Mouse (Mus musculus) CH12.LX (cell line): Measurements from ENCODE around the gene Srpr. TPM values are rescaled to one million over a fixed set of nuclear protein-coding genes. Genes with fewer than 3 reads are reported as not detected.
A peak's percentile ranks its signal among the peaks of the same experiment; 100 is the strongest.

Experiments
- DNase-seq: peaks from one replicate; pipeline ENCODE4 v3.0.0-alpha.2; 2013; ENCODE audit errors: extremely low read depth
- H3K27ac ChIP-seq: 2 replicates; pipeline ENCODE4 v1.5.1; 2012; ENCODE audit warnings: low read depth, mild to moderate bottlenecking, control low read depth, moderate library complexity; ENCODE audit not compliant: insufficient read depth
- H3K27me3 ChIP-seq: replicated peaks from 2 replicates; pipeline ENCODE3; 2012; ENCODE audit warnings: inconsistent platforms
- H3K36me3 ChIP-seq, 2 experiments: replicated peaks in 1 of 2; 2 replicates each; pipeline versions ENCODE3 to v1.6.1; 2012; ENCODE audit warnings: inconsistent platforms in 1 of 2, low read length in 1 of 2, mild to moderate bottlenecking in 1 of 2, mixed read lengths in 1 of 2, moderate library complexity in 1 of 2; ENCODE audit not compliant: control insufficient read depth in 1 of 2, insufficient read depth in 1 of 2
- H3K4me1 ChIP-seq, 2 experiments: 2 replicates each; pipeline ENCODE4 v1.6.1; 2012; ENCODE audit warnings: inconsistent platforms in 1 of 2, moderate library complexity in 1 of 2; ENCODE audit not compliant: insufficient read depth in 2 of 2, control insufficient read depth in 1 of 2
- H3K4me2 ChIP-seq: 2 replicates; pipeline ENCODE4 v1.6.1; 2012; ENCODE audit warnings: low read depth, mild to moderate bottlenecking, control low read depth; ENCODE audit not compliant: poor library complexity, insufficient read depth, severe bottlenecking
- H3K4me3 ChIP-seq, 3 experiments: fragments of 150-350 bp in 1 of 3; sonication (generic) in 1 of 3; replicated peaks in 1 of 3; 2 replicates each; pipeline versions ENCODE3 to v1.5.1; 2011 to 2012; ENCODE audit warnings: low read depth in 2 of 3, low read length in 2 of 3, mild to moderate bottlenecking in 2 of 3, moderate library complexity in 2 of 3, control low read depth in 1 of 3, improper control_type of control experiment in 1 of 3, inconsistent platforms in 1 of 3, mixed read lengths in 1 of 3; ENCODE audit not compliant: poor library complexity in 1 of 3
- H3K79me2 ChIP-seq: replicated peaks from 2 replicates; pipeline ENCODE4 v1.6.1; 2012; ENCODE audit warnings: mild to moderate bottlenecking, moderate library complexity; ENCODE audit not compliant: control insufficient read depth, poor library complexity, insufficient read depth, severe bottlenecking; ENCODE audit errors: extremely low read depth
- H3K9ac ChIP-seq: 2 replicates; pipeline ENCODE4 v1.6.1; 2012; ENCODE audit warnings: low read depth, mild to moderate bottlenecking, control low read depth, moderate library complexity; ENCODE audit not compliant: insufficient read depth
- H3K9me3 ChIP-seq: replicated peaks from 2 replicates; pipeline ENCODE3; 2012; ENCODE audit warnings: low read length, inconsistent platforms, mixed read lengths
- CHD2 ChIP-seq: IDR thresholded peaks from 2 replicates; pipeline ENCODE4 v1.6.1; 2011; ENCODE audit warnings: low read length, improper control_type of control experiment
- CTCF ChIP-seq, 2 experiments: IDR thresholded peaks in 1 of 2; conservative IDR thresholded peaks in 1 of 2; 2 replicates each; pipeline ENCODE4 v1.5.1; 2011 to 2012; ENCODE audit warnings: low read depth in 2 of 2, low read length in 2 of 2, improper control_type of control experiment in 1 of 2, inconsistent platforms in 1 of 2, mild to moderate bottlenecking in 1 of 2, moderate library complexity in 1 of 2
- ELF1 ChIP-seq: IDR thresholded peaks from 2 replicates; pipeline ENCODE4 v1.6.1; 2014; ENCODE audit warnings: low read depth, mild to moderate bottlenecking, inconsistent platforms, low read length, improper control_type of control experiment
- EP300 ChIP-seq: IDR thresholded peaks from 2 replicates; pipeline ENCODE4 v1.6.1; 2011; ENCODE audit warnings: low read length, improper control_type of control experiment
- GABPA ChIP-seq: IDR thresholded peaks from 2 replicates; pipeline ENCODE4 v1.6.1; 2012; ENCODE audit warnings: low read depth, low read length, improper control_type of control experiment, inconsistent platforms; ENCODE audit not compliant: insufficient replicate concordance
- HCFC1 ChIP-seq: IDR thresholded peaks from 2 replicates; pipeline ENCODE4 v1.6.1; 2012; ENCODE audit warnings: low read depth, mild to moderate bottlenecking, inconsistent platforms, low read length, improper control_type of control experiment
- JUND ChIP-seq: conservative IDR thresholded peaks from 2 replicates; pipeline ENCODE4 v1.6.1; 2011; ENCODE audit warnings: low read depth, low read length, improper control_type of control experiment
- KAT2A ChIP-seq: IDR thresholded peaks from 2 replicates; pipeline ENCODE4 v1.6.1; 2012; ENCODE audit warnings: low read length, improper control_type of control experiment, inconsistent platforms; ENCODE audit not compliant: insufficient replicate concordance
- MAX ChIP-seq: IDR thresholded peaks from 2 replicates; pipeline ENCODE4 v1.6.1; 2011; ENCODE audit warnings: low read length, improper control_type of control experiment
- MXI1 ChIP-seq: IDR thresholded peaks from 2 replicates; pipeline ENCODE4 v1.6.1; 2011; ENCODE audit warnings: mild to moderate bottlenecking, low read depth, low read length, improper control_type of control experiment
- MYC ChIP-seq: IDR thresholded peaks from 2 replicates; pipeline ENCODE4 v1.6.1; 2011; ENCODE audit warnings: low read depth, mild to moderate bottlenecking, improper control_type of control experiment, low read length
- PAX5 ChIP-seq: IDR thresholded peaks from 2 replicates; pipeline ENCODE4 v1.6.1; 2012; ENCODE audit warnings: low read length, inconsistent platforms, mixed read lengths
- POLR2AphosphoS2 ChIP-seq: IDR thresholded peaks from 2 replicates; pipeline ENCODE4 v1.6.1; 2011; ENCODE audit warnings: low read depth, low read length, improper control_type of control experiment
- RAD21 ChIP-seq: IDR thresholded peaks from 2 replicates; pipeline ENCODE4 v1.6.1; 2011; ENCODE audit warnings: low read depth, mild to moderate bottlenecking, low read length, improper control_type of control experiment, moderate library complexity
- SMC3 ChIP-seq: IDR thresholded peaks from 2 replicates; pipeline ENCODE4 v1.6.1; 2011; ENCODE audit warnings: low read depth, low read length, improper control_type of control experiment
- TCF12 ChIP-seq: IDR thresholded peaks from 2 replicates; pipeline ENCODE4 v1.6.1; 2014; ENCODE audit warnings: low read depth, mild to moderate bottlenecking, inconsistent platforms, low read length, improper control_type of control experiment
- USF1 ChIP-seq: IDR thresholded peaks from 2 replicates; pipeline ENCODE4 v1.6.1; 2014; ENCODE audit warnings: low read depth, mild to moderate bottlenecking, inconsistent platforms, low read length, improper control_type of control experiment
- USF2 ChIP-seq: conservative IDR thresholded peaks from 2 replicates; pipeline ENCODE4 v1.6.1; 2011; ENCODE audit warnings: low read depth, low read length, improper control_type of control experiment
- ZC3H11A ChIP-seq: IDR thresholded peaks from 2 replicates; pipeline ENCODE4 v1.6.1; 2012; ENCODE audit warnings: low read depth, mild to moderate bottlenecking, inconsistent platforms, low read length, improper control_type of control experiment
- ZKSCAN1 ChIP-seq: IDR thresholded peaks from 2 replicates; pipeline ENCODE4 v1.6.1; 2012; ENCODE audit warnings: low read depth, inconsistent platforms, low read length, improper control_type of control experiment, borderline replicate concordance
- ZMIZ1 ChIP-seq: IDR thresholded peaks from 2 replicates; pipeline ENCODE4 v1.6.1; 2012; ENCODE audit warnings: low read depth, mild to moderate bottlenecking, inconsistent platforms, low read length, improper control_type of control experiment
- dilution Hi-C: fragments of 300-500 bp; cut with MboI; formaldehyde crosslinking; loops from 2 replicates; pipeline ENCODE4 v1.14.3; 2020; ENCODE audit warnings: low sequenced_read_pairs; ENCODE audit not compliant: extremely low pct_unique_long_range_greater_than_20kb, extremely low pct_ligation_motif_present
- in situ Hi-C: fragments of 300-500 bp; cut with MboI; formaldehyde crosslinking; loops from 3 replicates; pipeline ENCODE4 v1.14.3; 2019; ENCODE audit warnings: low sequenced_read_pairs, low pct_ligation_motif_present, low pct_unique_long_range_greater_than_20kb, mixed read lengths
- polyA plus RNA-seq: library from polyadenylated mRNA; unstranded; fragments of >175 nt; gene quantifications from 2 replicates; pipeline ENCODE4 v1.2.1, GENCODE M21; 2012; ENCODE audit warnings: low read depth; ENCODE audit not compliant: insufficient read length
- total RNA-seq, 2 experiments: library from RNA; depleted of rRNA; stranded (reverse); fragments of 300-350 nt in 1 of 2; fragments of >200 nt in 1 of 2; gene quantifications; 2 replicates each; pipeline ENCODE4 v1.2.3; 2012 to 2014

The Srpr gene
- total and polyA plus RNA-seq, 3 experiments, result 38.2 to 95.0 (median 40.1) TPM

DNA sequence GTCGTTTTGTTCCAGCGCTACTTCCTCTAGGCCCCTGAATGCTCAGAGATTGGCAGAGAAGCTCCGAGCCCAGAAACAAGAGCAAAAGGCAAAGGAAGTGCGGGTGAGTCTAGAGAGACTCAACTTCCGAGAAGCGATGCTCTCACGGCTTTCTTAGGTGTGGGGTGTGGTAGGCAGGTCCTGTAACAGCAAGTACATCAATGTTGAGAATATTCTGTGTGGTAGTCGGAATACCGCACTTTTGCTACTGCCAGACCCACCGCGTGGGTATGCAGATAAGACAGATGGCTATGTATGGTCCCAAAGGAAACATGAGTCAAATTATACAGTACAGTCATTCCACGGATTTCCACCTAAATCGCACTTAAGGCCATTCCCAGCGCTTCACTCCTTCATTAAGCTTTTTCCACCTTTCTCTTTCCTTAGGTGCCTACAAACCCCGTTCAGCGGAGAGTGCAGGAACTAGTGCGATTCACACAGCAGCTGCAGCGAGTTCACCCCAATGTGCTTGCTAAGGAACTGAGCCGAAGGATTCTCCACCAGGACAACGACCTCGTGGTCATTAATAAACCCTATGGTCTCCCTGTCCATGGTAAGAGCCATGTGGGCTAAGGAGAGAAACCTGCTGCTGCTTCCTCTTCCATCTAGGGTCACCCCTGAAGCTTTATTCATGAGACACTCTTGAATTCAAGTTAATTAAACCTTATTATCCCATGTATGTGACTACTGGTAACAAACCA lies 68.2 kb downstream of the Srpr start:
- no peak overlapping the region for H3K27ac ChIP-seq
- H3K4me3 ChIP-seq, result peak overlapping the region; percentile 62 to 94 (median 86)
- peak overlapping the region; percentile 90 for H3K9ac ChIP-seq
- in situ Hi-C loops, result no loop called here
- H3K4me2 ChIP-seq, result peak overlapping the region; percentile 56
- dilution Hi-C loops, result no loop called here
- H3K79me2 ChIP-seq, result peaks cover 10% of the 10 kb centered on the region
- H3K9me3 ChIP-seq, result no peaks in the 10 kb centered on the region
- peak; percentile 9 for DNase-seq
- H3K36me3 ChIP-seq, result peaks cover 22 to 43% of the 10 kb centered on the region in 2 experiments
- peak; percentile 48 for TF ChIP-seq HCFC1
- no peak for TF ChIP-seq USF1
- no peak for TF ChIP-seq POLR2AphosphoS2
- no peak for TF ChIP-seq JUND
- 0 out of 2 replicates have a peak, but pooled peaks have one; percentile 3 for TF ChIP-seq EP300
- TF ChIP-seq TCF12, result peak; percentile 6; the same call in 1 of the 2 replicates
- H3K4me1 ChIP-seq, result peaks cover 0 to 51% of the 10 kb centered on the region in 2 experiments; a peak in 2 of 4 replicates
- H3K27me3 ChIP-seq, result no peaks in the 10 kb centered on the region

DNA sequence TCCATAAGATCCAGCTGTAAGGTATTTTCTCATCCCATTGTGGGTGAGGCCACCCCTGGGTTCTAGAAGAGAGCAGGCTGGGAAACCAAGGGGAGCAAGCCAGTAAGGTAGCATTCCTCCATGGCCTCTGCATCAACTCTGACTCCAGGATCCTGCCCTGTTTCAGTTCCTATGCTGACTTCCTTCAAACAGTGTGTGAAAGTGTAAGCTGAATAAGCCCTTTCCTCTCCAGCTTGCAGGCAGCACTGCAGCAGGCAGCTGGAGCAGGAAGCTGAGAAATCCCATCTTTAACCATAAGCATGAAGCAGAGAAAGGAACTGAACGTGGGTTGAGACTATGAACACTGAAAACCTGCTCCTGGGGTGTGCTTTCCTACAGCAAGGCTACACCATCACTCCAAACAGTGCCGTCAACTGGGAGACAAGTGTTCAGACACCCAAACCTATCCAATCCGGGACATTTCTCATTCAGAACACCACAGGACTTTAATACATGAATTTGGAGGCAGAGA lies 77.9 kb downstream of the Srpr start:
- peaks cover 41 to 76% of the 10 kb centered on the region in 2 experiments for H3K36me3 ChIP-seq
- in situ Hi-C loops, result no loop called here
- no peak overlapping the region for H3K4me3 ChIP-seq
- H3K79me2 ChIP-seq, result no peaks in the 10 kb centered on the region
- dilution Hi-C loops, result loop anchor here (25.0 kb wide), 1 partner anchor 259 kb away; no protein-coding TSS in a partner anchor
- TF ChIP-seq HCFC1 (no peak), PAX5 (no peak), ZKSCAN1 (no peak), CTCF (conservative IDR thresholded peaks at IDR 0.05 in 1 of 2, IDR thresholded peaks at IDR 0.05 in 1 of 2; ENCODE audit: low read depth in 2 of 2, low read length in 2 of 2) (no peak), POLR2AphosphoS2 (no peak), TCF12 (no peak), CHD2 (no peak)
- H3K9me3 ChIP-seq, result peaks cover 2% of the 10 kb centered on the region
- no peak overlapping the region for H3K9ac ChIP-seq
- no peak for DNase-seq
- no peak overlapping the region for H3K27ac ChIP-seq
- H3K4me2 ChIP-seq, result no peak overlapping the region
- H3K4me1 ChIP-seq, result no peaks in the 10 kb centered on the region
- H3K27me3 ChIP-seq, result no peaks in the 10 kb centered on the region

DNA sequence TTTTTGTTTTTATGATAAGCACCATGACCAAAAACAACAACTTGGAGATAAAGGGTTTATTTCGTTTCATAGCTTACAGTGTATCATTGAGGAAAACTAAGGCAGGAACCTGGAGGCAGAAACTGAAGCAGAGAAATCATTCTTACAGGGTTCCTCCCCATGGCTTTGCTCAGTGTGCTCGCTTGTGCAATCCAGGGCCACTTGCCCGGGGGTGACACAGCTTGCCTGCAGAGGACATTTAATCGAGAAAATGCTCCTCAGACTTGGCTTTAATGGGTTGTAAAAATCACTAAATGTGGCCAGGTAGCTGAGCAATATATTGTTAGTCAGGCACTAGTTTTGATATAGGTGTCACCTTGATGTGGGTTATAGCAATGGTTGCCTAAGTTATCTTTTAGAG lies 78.5 kb downstream of the Srpr start:
- dilution Hi-C loops, result loop anchor here (25.0 kb wide), 1 partner anchor 259 kb away; no protein-coding TSS in a partner anchor
- H3K27ac ChIP-seq, result no peak overlapping the region
- no peak for TF ChIP-seq MAX
- no peak for TF ChIP-seq GABPA
- no peak for TF ChIP-seq MYC
- TF ChIP-seq MXI1, result no peak
- TF ChIP-seq SMC3, result no peak
- TF ChIP-seq KAT2A, result no peak
- TF ChIP-seq JUND, result no peak
- TF ChIP-seq ZMIZ1, result no peak
- TF ChIP-seq ZC3H11A, result no peak
- no peak for TF ChIP-seq USF2
- TF ChIP-seq RAD21, result no peak
- no peak for TF ChIP-seq HCFC1
- no peak for TF ChIP-seq ELF1
- TF ChIP-seq USF1, result no peak

More for the DNA sequence above, 78.5 kb downstream of the Srpr start:
- in situ Hi-C loops, result no loop called here
- no peak overlapping the region for H3K4me3 ChIP-seq
- DNase-seq, result no peak
- H3K4me1 ChIP-seq, result no peaks in the 10 kb centered on the region
- H3K27me3 ChIP-seq, result no peaks in the 10 kb centered on the region
- no peaks in the 10 kb centered on the region for H3K79me2 ChIP-seq
- peaks cover 2% of the 10 kb centered on the region for H3K9me3 ChIP-seq
- H3K9ac ChIP-seq, result no peak overlapping the region
- no peak overlapping the region for H3K4me2 ChIP-seq
- peaks cover 36 to 75% of the 10 kb centered on the region in 2 experiments for H3K36me3 ChIP-seq
